Mouse (Mus musculus) heart, embryonic 14.5 days (tissue): ENCODE measurements around the gene Cldn11. TPM values are rescaled to one million over a fixed set of nuclear protein-coding genes. Genes with fewer than 3 reads are reported as not detected.

Experiments used
- ATAC-seq: fragments of 200-750 bp; cut with Nextera tagmentation; 2 replicates; pipeline ENCODE4 v1.8.0; 2017; ENCODE audit warnings: low read depth, moderate TSS enrichment; ENCODE audit not compliant: insufficient number of reproducible peaks, insufficient read depth, low FRiP score
- H3K27ac ChIP-seq, 2 experiments: fragments of 200-500 bp in 1 of 2; fragments of 300-500 bp in 1 of 2; sonication (generic) in 1 of 2; replicated peaks in 1 of 2; 2 replicates each; pipeline ENCODE4 v1.5.1; 2012 to 2014; ENCODE audit warnings: low read depth in 2 of 2, low read length in 2 of 2, control low read depth in 1 of 2, mild to moderate bottlenecking in 1 of 2, mixed read lengths in 1 of 2; ENCODE audit not compliant: control insufficient read depth in 1 of 2, insufficient read depth in 1 of 2
- H3K27me3 ChIP-seq: fragments of 300-500 bp; sonication (generic); 2 replicates; pipeline ENCODE4 v1.6.1; 2014; ENCODE audit warnings: mild to moderate bottlenecking, low read length, control low read depth; ENCODE audit not compliant: control insufficient read depth, insufficient read depth
- H3K36me3 ChIP-seq: fragments of 300-500 bp; sonication (generic); 2 replicates; pipeline ENCODE4 v1.6.1; 2014; ENCODE audit warnings: mild to moderate bottlenecking, control low read depth, low read length, mixed read lengths; ENCODE audit not compliant: control insufficient read depth, insufficient read depth
- H3K4me1 ChIP-seq, 2 experiments: fragments of 200-500 bp in 1 of 2; fragments of 300-500 bp in 1 of 2; sonication (generic) in 1 of 2; 2 replicates each; pipeline ENCODE4 v1.6.1; 2012 to 2014; ENCODE audit warnings: low read length in 2 of 2, control low read depth in 1 of 2, mixed read lengths in 1 of 2; ENCODE audit not compliant: control insufficient read depth in 2 of 2, insufficient read depth in 2 of 2
- H3K4me2 ChIP-seq: fragments of 300-500 bp; sonication (generic); 2 replicates; pipeline ENCODE4 v1.6.1; 2014; ENCODE audit warnings: mild to moderate bottlenecking, low read length
- H3K4me3 ChIP-seq, 2 experiments: fragments of 200-500 bp in 1 of 2; fragments of 300-500 bp in 1 of 2; sonication (generic) in 1 of 2; 2 replicates each; pipeline ENCODE4 v1.5.1; 2012 to 2014; ENCODE audit warnings: low read length in 2 of 2, mild to moderate bottlenecking in 2 of 2, control low read depth in 1 of 2, low read depth in 1 of 2, moderate library complexity in 1 of 2; ENCODE audit not compliant: control insufficient read depth in 1 of 2, insufficient read depth in 1 of 2
- H3K9ac ChIP-seq: fragments of 300-500 bp; sonication (generic); 2 replicates; pipeline ENCODE4 v1.6.1; 2014; ENCODE audit warnings: mild to moderate bottlenecking, low read length
- H3K9me3 ChIP-seq: fragments of 300-500 bp; sonication (generic); 2 replicates; pipeline ENCODE4 v1.6.1; 2016; ENCODE audit warnings: low read length, control low read depth; ENCODE audit not compliant: control insufficient read depth
- WGBS: fragments of 180-500 bp; shearing (Covaris S2); extraction: QIAGEN DNeasy Blood & Tissue Kit; methylation state at CpG from one replicate; pipeline ENCODE4 v1.1.7; 2014; 5-methylcytosine and 5-hydroxymethylcytosine counted together
- polyA plus RNA-seq: library from polyadenylated mRNA; unstranded; fragments of >200 nt; fragmentation: Nextera tagmentation; extraction: Ambion mirVana; gene quantifications from 2 replicates; pipeline ENCODE4 v1.2.1, GENCODE M21; 2014

Cldn11 gene
- polyA plus RNA-seq, 1 experiment from 2014 or later = 6.8 TPM

- ATAC-seq = no peak
- 55% methylated on average over 15 of the region's 15 CpGs for WGBS
- Histone ChIP-seq H3K36me3 (no peaks in the 10 kb centered on the region), H3K4me3 (no peak overlapping the region), H3K4me2 (no peak overlapping the region), H3K9me3 (no peaks in the 10 kb centered on the region), H3K27me3 (no peaks in the 10 kb centered on the region), H3K9ac (no peak overlapping the region), H3K4me1 (no peaks in the 10 kb centered on the region), H3K27ac (no peak overlapping the region)
Observed at GRCm38 (mm10) chr3:31157776-31158175, 8.1 kb downstream of the Cldn11 start.

- Histone ChIP-seq H3K4me2 (no peak overlapping the region), H3K27ac (no peak overlapping the region)
- no peak for ATAC-seq
Observed at GRCm38 (mm10) chr3:31160046-31160445, 10.3 kb downstream of the Cldn11 start.

GRCm38 (mm10) chr3:31161336-31161735 is 11.6 kb downstream of the Cldn11 start:
- Histone ChIP-seq H3K9ac (no peak overlapping the region), H3K4me1 (no peaks in the 10 kb centered on the region), H3K27me3 (no peaks in the 10 kb centered on the region), H3K27ac (no peak overlapping the region), H3K36me3 (no peaks in the 10 kb centered on the region), H3K9me3 (no peaks in the 10 kb centered on the region), H3K4me2 (no peak overlapping the region), H3K4me3 (no peak overlapping the region)
- 51% methylated on average over 6 of the region's 6 CpGs for WGBS
- no peak for ATAC-seq

More at GRCm38 (mm10) chr3:31160046-31160445, 10.3 kb downstream of the Cldn11 start:
- Histone ChIP-seq H3K4me3 (no peak overlapping the region), H3K9me3 (no peaks in the 10 kb centered on the region), H3K27me3 (no peaks in the 10 kb centered on the region), H3K4me1 (no peaks in the 10 kb centered on the region), H3K36me3 (no peaks in the 10 kb centered on the region), H3K9ac (no peak overlapping the region)
- WGBS = 85% methylated on average over 10 of the region's 10 CpGs

GRCm38 (mm10) chr3:31162860-31163259 is 13.1 kb downstream of the Cldn11 start:
- Histone ChIP-seq H3K27me3 (no peaks in the 10 kb centered on the region), H3K9ac (no peak overlapping the region), H3K9me3 (no peaks in the 10 kb centered on the region), H3K4me3 (no peak overlapping the region), H3K36me3 (no peaks in the 10 kb centered on the region), H3K4me1 (no peaks in the 10 kb centered on the region; a peak in 1 of 4 replicates), H3K27ac (no peak overlapping the region), H3K4me2 (no peak overlapping the region)
- WGBS = 85% methylated on average over 14 of the region's 14 CpGs
- ATAC-seq = no peak

GRCm38 (mm10) chr3:31165803-31166202 is 16.1 kb downstream of the Cldn11 start:
- no peak overlapping the region for H3K9ac ChIP-seq
- no peak overlapping the region for H3K27ac ChIP-seq
- no peaks in the 10 kb centered on the region for H3K9me3 ChIP-seq
- 64% methylated on average over 3 of the region's 3 CpGs for WGBS
- no peak overlapping the region for H3K4me2 ChIP-seq
- H3K4me1 ChIP-seq = no peaks in the 10 kb centered on the region; a peak in 1 of 4 replicates
- no peaks in the 10 kb centered on the region for H3K36me3 ChIP-seq
- no peaks in the 10 kb centered on the region for H3K27me3 ChIP-seq
- H3K4me3 ChIP-seq = no peak overlapping the region
- no peak for ATAC-seq

GRCm38 (mm10) chr3:31166365-31166871 is 16.7 kb downstream of the Cldn11 start:
- Histone ChIP-seq H3K9me3 (no peaks in the 10 kb centered on the region), H3K9ac (no peak overlapping the region), H3K4me1 (no peaks in the 10 kb centered on the region; a peak in 1 of 4 replicates), H3K4me2 (no peak overlapping the region), H3K36me3 (no peaks in the 10 kb centered on the region), H3K4me3 (no peak overlapping the region), H3K27me3 (no peaks in the 10 kb centered on the region), H3K27ac (0 out of 4 replicates have a peak overlapping the region, but pooled peaks of 1 of the 2 experiments have one; percentile 27)
- ATAC-seq = no peak
- WGBS = 67% methylated on average over 12 of the region's 12 CpGs

GRCm38 (mm10) chr3:31190342-31190741 is 40.6 kb downstream of the Cldn11 start:
- H3K27ac ChIP-seq = no peak overlapping the region
- H3K4me3 ChIP-seq = no peak overlapping the region
- ATAC-seq = no peak
- WGBS = 83% methylated on average over 7 of the region's 7 CpGs
- H3K27me3 ChIP-seq = no peaks in the 10 kb centered on the region
- no peaks in the 10 kb centered on the region for H3K9me3 ChIP-seq
- H3K4me2 ChIP-seq = no peak overlapping the region
- no peaks in the 10 kb centered on the region for H3K36me3 ChIP-seq
- no peak overlapping the region for H3K9ac ChIP-seq
- H3K4me1 ChIP-seq = no peaks in the 10 kb centered on the region

GRCm38 (mm10) chr3:31191402-31191801 is 41.7 kb downstream of the Cldn11 start:
- H3K36me3 ChIP-seq = no peaks in the 10 kb centered on the region
- ATAC-seq = no peak
- 54% methylated on average over 10 of the region's 10 CpGs for WGBS
- H3K9me3 ChIP-seq = no peaks in the 10 kb centered on the region
- no peak overlapping the region for H3K4me2 ChIP-seq
- no peak overlapping the region for H3K27ac ChIP-seq
- no peaks in the 10 kb centered on the region for H3K4me1 ChIP-seq
- no peak overlapping the region for H3K9ac ChIP-seq
- no peak overlapping the region for H3K4me3 ChIP-seq
- no peaks in the 10 kb centered on the region for H3K27me3 ChIP-seq
